Mouse (Mus musculus) effector memory CD4-positive, alpha-beta T cell, adult 7 months (primary cell): ENCODE measurements around the gene Rps4x. TPM values are rescaled to one million over a fixed set of nuclear protein-coding genes. Genes with fewer than 3 reads are reported as not detected.

Source experiments
- polyA plus RNA-seq: library from polyadenylated mRNA; unstranded; fragments of 100-300 nt; shearing (Covaris generic); gene quantifications from one replicate; pipeline ENCODE4 v1.2.1, GENCODE M21; 2017

Rps4x gene
- 674 TPM for polyA plus RNA-seq

GRCm38 (mm10) chrX:102188712-102189497 lies at the start of gene Rps4x:
Gene Rps4x, minus strand, starts transcription at chrX:102189394.

GRCm38 (mm10) chrX:102156618-102157422 lies 32.4 kb downstream of the Rps4x start, which contains the start of gene Ercc6l:
Gene Ercc6l, minus strand, starts transcription at chrX:102157091.

Other genes with a start within 250 kb of the Rps4x start
- 0.17 TPM for gene Rtl5, start 118.1 kb downstream of the Rps4x start, polyA plus RNA-seq
- gene Pin4, start 69.9 kb downstream of the Rps4x start, polyA plus RNA-seq, result 4.8 TPM
- 3.0 TPM for gene Ercc6l, start 32.3 kb downstream of the Rps4x start, polyA plus RNA-seq
- not detected for gene Cited1, start 62.8 kb upstream of the Rps4x start, polyA plus RNA-seq